Mouse (Mus musculus) lung, adult 2 months (tissue): ENCODE measurements around the gene Nrip1.

ENCODE experiments used
- CTCF ChIP-seq: fragments of 200-500 bp; IDR thresholded peaks from 2 replicates; pipeline ENCODE4 v1.5.1; 2011; ENCODE audit warnings: mild to moderate bottlenecking, low read length, control low read depth; ENCODE audit not compliant: insufficient read depth
- POLR2A ChIP-seq: fragments of 200-500 bp; IDR thresholded peaks from 2 replicates; pipeline ENCODE4 v1.6.1; 2011; ENCODE audit warnings: low read depth, mild to moderate bottlenecking, control low read depth, low read length, borderline replicate concordance; ENCODE audit errors: extremely low read depth

GRCm38 (mm10) chr16:76309280-76309679, 64.3 kb downstream of the Nrip1 start:
- TF ChIP-seq CTCF, result no peak
- TF ChIP-seq POLR2A, result no peak
